Mouse (Mus musculus) megakaryocyte, embryonic 14.5 days (primary cell): Measurements from ENCODE around the gene Uqcr10. TPM values are rescaled to one million over a fixed set of nuclear protein-coding genes. Genes with fewer than 3 reads are reported as not detected.

Source experiments
- H3K27me3 ChIP-seq: replicated peaks from 2 replicates; pipeline ENCODE3; 2012; ENCODE audit warnings: inconsistent platforms
- H3K36me3 ChIP-seq: replicated peaks from 2 replicates; pipeline ENCODE3; 2012; ENCODE audit warnings: low read length, inconsistent platforms, mixed read lengths
- H3K4me1 ChIP-seq: 2 replicates; pipeline ENCODE4 v1.6.1; 2012; ENCODE audit warnings: inconsistent platforms
- H3K4me3 ChIP-seq: replicated peaks from 2 replicates; pipeline ENCODE3; 2012; ENCODE audit warnings: moderate library complexity, mild to moderate bottlenecking, inconsistent platforms
- H3K9me3 ChIP-seq: 2 replicates; pipeline ENCODE4 v1.6.1; 2012; ENCODE audit warnings: inconsistent platforms
- FLI1 ChIP-seq: IDR thresholded peaks from 2 replicates; pipeline ENCODE4 v1.6.1; 2012; ENCODE audit warnings: low read length, inconsistent platforms, mixed read lengths
- GATA1 ChIP-seq: IDR thresholded peaks from 3 replicates; pipeline ENCODE4 v1.6.1; 2012; ENCODE audit warnings: mixed read lengths, low read length, inconsistent platforms, borderline replicate concordance
- polyA plus RNA-seq: library from polyadenylated mRNA; stranded (reverse); fragments of >175 nt; gene quantifications from 2 replicates; pipeline ENCODE4 v1.2.3, GENCODE M21; 2012; ENCODE audit warnings: low replicate concordance; ENCODE audit not compliant: insufficient read depth

The Uqcr10 gene
- polyA plus RNA-seq, 1 experiment: 26.4 TPM

DNA sequence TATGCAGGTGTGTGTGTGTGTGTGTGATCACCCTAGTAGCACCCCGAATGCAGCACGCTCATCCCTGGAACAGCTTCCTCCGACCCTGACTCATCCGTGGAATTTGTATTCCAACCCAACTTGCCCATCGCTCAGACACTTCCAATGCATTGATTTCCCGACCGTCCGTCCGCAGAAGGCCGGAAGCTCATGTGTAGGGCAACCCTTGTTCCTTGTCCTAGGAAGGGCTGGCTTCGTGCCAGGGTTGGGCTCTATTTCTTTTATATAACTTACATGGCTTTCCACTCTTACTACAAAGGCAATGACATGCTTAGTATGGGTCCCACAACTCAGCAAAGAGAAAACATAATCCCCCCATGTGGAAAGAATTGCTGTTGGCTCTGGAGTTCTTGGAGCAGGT is 12.0 kb downstream of the Uqcr10 start:
- TF ChIP-seq GATA1 (no peak), FLI1 (no peak)
- Histone ChIP-seq H3K4me3 (peak overlapping the region; percentile 12), H3K9me3 (peaks cover 11% of the 10 kb centered on the region), H3K36me3 (no peaks in the 10 kb centered on the region), H3K27me3 (peaks cover 15% of the 10 kb centered on the region), H3K4me1 (peaks cover 5% of the 10 kb centered on the region)

DNA sequence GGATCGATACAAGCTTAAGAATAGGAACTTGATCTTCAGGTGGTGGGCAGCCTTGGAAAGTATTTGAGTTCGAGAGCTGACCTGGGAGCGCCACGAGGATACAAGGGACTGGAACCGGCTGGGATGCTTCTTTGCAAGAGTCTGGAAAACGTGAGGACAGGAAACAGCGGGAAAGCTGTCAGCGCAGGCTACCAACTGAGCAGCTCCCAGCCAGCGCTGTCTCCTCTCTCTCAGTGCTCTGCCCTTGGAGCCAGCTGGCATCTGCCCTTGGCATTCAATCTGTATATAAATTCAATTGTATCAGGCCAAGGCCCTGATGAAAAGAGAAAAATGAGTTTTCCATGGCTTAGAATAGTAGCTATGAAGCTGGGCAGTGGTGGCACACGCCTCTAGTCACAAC is 12.9 kb downstream of the Uqcr10 start:
- no peaks in the 10 kb centered on the region for H3K36me3 ChIP-seq
- H3K4me1 ChIP-seq: peaks cover 3% of the 10 kb centered on the region
- no peak overlapping the region for H3K4me3 ChIP-seq
- H3K9me3 ChIP-seq: peaks cover 11% of the 10 kb centered on the region
- TF ChIP-seq FLI1 (no peak), GATA1 (no peak)
- peaks cover 15% of the 10 kb centered on the region for H3K27me3 ChIP-seq

DNA sequence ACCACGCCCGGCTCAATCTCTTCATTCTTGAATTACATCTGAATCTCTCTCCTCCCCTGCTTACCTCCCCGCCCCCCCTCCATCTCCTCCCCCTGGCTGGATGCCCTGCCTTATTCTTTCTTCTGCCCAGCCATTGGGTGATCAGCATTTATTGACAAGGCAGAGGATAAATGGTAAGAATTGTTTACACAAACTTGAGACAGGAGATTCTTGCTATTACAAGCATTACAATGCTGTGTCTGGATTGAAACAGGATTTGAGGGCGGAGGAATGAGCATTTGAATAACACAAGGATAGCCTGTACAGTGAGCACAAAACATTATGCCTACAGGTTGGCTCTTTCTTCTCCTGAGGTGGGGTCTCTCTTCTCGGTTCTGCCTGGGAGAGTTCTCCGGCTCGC is 13.8 kb downstream of the Uqcr10 start:
- Histone ChIP-seq H3K9me3 (peaks cover 11% of the 10 kb centered on the region), H3K4me3 (no peak overlapping the region), H3K4me1 (peaks cover 3% of the 10 kb centered on the region), H3K36me3 (no peaks in the 10 kb centered on the region), H3K27me3 (peaks cover 15% of the 10 kb centered on the region)
- TF ChIP-seq GATA1 (no peak), FLI1 (no peak)

DNA sequence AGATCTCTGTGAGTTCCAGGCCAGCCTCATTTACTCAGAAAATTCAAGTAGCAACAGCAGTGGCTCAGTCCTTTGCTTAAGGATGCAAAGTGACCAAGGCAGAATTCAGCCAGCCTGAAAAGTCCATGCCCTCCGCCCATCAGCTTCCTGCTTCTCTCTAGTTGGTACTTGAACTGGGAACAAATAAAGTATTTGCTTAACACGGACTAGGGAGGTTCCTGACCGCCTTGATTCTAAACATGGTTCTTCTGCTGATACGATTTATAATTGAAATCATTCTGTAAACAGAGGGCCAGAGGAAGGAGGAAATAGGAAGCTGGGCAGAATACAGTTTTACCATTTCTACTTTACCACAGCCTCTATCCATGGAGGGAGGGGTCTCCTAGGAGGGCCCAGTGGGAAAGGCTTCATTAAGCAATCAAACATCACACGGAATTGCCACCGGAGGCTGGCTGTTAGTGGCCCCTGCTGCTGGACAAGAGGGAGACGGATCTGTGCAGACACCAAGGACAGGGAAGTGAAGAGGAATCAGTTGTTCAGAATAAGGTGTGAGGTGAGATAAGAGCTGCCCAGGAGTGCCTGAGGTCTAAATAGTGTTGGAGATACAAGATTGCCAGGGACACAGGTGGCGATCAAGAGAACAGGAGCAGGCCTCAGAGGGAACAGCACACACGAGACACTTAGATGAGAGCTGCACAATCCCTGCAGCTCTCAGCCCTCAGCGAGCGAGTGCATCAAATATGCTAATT is 15.3 kb downstream of the Uqcr10 start:
- Histone ChIP-seq H3K4me3 (no peak overlapping the region), H3K9me3 (no peaks in the 10 kb centered on the region), H3K4me1 (peaks cover 17% of the 10 kb centered on the region), H3K36me3 (peaks cover 12% of the 10 kb centered on the region), H3K27me3 (peaks cover 14% of the 10 kb centered on the region)
- TF ChIP-seq GATA1: no peak
- TF ChIP-seq FLI1: no peak

DNA sequence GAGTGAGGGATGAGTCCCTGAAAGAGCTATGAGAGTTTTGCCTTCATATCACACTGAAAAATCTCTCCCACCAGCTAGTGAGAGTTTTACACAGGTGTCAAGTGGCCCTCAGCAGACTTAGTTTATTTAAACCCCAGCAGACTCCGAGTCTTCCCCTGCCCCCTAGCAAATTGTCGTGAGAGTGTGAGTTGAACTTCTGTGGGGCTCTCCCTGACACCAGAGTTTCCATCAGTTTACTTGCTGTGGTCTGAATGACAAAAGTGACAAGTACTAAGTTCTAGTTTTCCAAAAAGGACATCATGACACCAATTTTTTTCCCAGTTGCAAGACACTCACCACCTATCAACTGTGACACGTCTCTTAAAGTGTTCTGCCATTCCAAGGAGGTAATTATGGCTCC is 16.3 kb downstream of the Uqcr10 start:
- Histone ChIP-seq H3K27me3 (peaks cover 14% of the 10 kb centered on the region), H3K4me3 (no peak overlapping the region), H3K9me3 (no peaks in the 10 kb centered on the region), H3K4me1 (peaks cover 26% of the 10 kb centered on the region), H3K36me3 (peaks cover 22% of the 10 kb centered on the region)
- no peak for TF ChIP-seq FLI1
- TF ChIP-seq GATA1: no peak

DNA sequence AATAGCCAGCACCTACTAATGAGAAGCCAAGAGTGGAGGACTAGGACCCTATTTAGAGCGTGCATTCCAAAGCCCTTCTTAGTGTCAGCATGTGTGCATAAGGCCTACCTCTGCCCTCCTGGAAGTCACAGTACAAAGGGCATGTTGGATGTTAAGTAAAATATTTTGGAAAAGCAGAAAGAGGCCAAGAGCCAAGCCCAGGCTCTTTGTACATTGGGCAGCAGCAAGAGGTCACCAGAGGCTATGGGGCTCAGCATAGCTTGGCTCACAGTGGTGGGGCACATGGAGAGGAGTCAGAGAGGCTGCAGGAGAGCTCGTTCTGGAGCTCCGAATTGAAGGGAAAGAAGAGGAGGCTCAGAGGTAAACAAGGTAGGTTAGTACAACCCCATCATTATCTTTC is 17.1 kb downstream of the Uqcr10 start:
- Histone ChIP-seq H3K9me3 (no peaks in the 10 kb centered on the region), H3K36me3 (peaks cover 30% of the 10 kb centered on the region), H3K4me3 (no peak overlapping the region), H3K4me1 (peaks cover 32% of the 10 kb centered on the region), H3K27me3 (peaks cover 12% of the 10 kb centered on the region)
- TF ChIP-seq GATA1 (no peak), FLI1 (no peak)

DNA sequence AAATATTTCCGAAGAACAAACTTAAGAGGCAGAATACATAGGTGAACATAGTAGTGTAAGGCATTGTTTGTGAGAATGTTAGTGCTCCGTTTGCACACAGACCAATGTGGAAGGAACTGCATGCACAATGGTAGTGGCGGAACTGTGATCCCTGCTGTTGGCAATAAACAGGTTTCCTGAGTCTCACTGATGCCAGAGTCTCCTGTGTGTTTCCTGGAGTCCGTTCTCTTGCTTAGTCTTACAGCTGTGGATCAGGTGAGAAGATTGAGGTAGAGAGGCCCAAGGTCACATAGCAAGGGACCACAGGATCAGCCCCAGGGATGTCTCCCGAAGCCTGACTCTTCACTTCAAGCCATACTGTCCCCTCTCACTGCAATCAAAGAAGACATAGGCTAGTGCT is 18.6 kb downstream of the Uqcr10 start:
- Histone ChIP-seq H3K36me3 (peaks cover 44% of the 10 kb centered on the region), H3K27me3 (peaks cover 5% of the 10 kb centered on the region), H3K4me3 (no peak overlapping the region), H3K9me3 (no peaks in the 10 kb centered on the region), H3K4me1 (peaks cover 37% of the 10 kb centered on the region)
- TF ChIP-seq GATA1 (no peak), FLI1 (no peak)

DNA sequence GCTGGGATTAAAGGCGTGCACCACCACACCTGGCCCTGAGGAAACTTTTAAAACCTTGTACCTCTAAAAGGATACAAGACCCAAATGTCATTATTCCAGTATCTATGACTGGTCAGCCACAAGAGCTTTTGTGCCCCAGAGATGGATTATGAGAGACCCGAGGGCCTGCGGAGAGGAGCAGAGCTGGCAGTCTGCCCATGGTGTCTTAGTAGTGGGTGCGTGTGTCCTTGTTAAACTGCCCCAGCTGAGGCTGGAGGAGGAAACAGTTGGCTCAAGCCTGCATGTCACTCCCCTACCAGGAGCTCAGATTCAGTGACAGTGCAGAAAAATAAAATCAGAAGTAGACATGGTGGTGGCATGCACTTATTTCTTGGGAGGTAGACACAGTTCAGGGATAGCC is 19.1 kb downstream of the Uqcr10 start:
- H3K36me3 ChIP-seq: peaks cover 49% of the 10 kb centered on the region
- H3K4me1 ChIP-seq: peaks cover 37% of the 10 kb centered on the region
- H3K4me3 ChIP-seq: no peak overlapping the region
- TF ChIP-seq FLI1 (no peak), GATA1 (no peak)
- peaks cover 5% of the 10 kb centered on the region for H3K27me3 ChIP-seq
- H3K9me3 ChIP-seq: no peaks in the 10 kb centered on the region

DNA sequence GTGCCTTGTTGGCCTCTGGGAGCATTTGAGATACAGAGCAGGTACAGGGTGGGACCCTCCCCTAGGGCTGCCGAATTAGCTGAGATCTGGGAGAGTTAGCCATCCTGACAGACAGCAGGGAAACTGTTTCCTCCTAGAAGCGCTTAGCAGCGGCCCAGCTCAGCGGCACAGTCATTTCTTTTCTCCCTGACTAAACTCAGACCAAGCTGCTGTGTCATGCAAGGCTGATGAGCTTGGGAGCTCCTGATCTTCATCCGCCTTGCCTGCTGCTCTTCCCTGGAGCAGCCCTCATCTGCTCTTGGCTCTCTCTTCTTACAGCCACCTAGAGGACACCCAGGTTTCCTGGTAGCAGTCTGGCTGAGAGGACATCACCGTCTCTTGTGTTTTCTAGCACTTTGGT is 20.0 kb downstream of the Uqcr10 start:
- H3K4me1 ChIP-seq: peaks cover 41% of the 10 kb centered on the region
- H3K27me3 ChIP-seq: peaks cover 3% of the 10 kb centered on the region
- no peak for TF ChIP-seq GATA1
- no peak for TF ChIP-seq FLI1
- H3K4me3 ChIP-seq: peak overlapping the region; percentile 48
- peaks cover 58% of the 10 kb centered on the region for H3K36me3 ChIP-seq
- no peaks in the 10 kb centered on the region for H3K9me3 ChIP-seq

DNA sequence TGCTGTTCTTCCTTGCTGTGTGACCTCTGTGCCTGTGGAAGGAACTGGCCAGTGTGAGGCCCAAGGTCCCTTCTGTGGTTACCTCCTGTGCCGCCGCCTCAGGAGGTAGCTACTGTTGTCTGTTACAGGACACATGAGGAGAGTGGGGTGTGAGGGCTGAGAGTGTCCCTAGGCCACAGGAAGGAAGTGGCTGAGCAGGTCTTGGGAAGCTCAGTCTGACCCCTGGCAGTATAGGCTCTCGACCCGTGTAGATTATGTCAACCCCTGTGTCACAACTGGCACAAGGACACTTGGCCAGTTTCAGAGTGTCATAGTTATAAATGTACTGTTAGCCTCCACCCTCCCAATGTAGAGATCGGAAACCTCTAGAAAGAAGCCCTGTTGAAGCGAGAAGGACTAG is 20.6 kb downstream of the Uqcr10 start:
- H3K4me1 ChIP-seq: peaks cover 47% of the 10 kb centered on the region
- peak overlapping the region; percentile 4 for H3K4me3 ChIP-seq
- TF ChIP-seq FLI1 (no peak), GATA1 (no peak)
- H3K9me3 ChIP-seq: no peaks in the 10 kb centered on the region
- no peaks in the 10 kb centered on the region for H3K27me3 ChIP-seq
- H3K36me3 ChIP-seq: peaks cover 64% of the 10 kb centered on the region
